Mouse (Mus musculus) CH12.LX (cell line): ENCODE results near the gene Cwc25.

Experiments
- CTCF ChIP-seq, 2 experiments: IDR thresholded peaks in 1 of 2; conservative IDR thresholded peaks in 1 of 2; 2 replicates each; pipeline ENCODE4 v1.5.1; 2011 to 2012; ENCODE audit warnings: low read depth in 2 of 2, low read length in 2 of 2, improper control_type of control experiment in 1 of 2, inconsistent platforms in 1 of 2, mild to moderate bottlenecking in 1 of 2, moderate library complexity in 1 of 2
- ELF1 ChIP-seq: IDR thresholded peaks from 2 replicates; pipeline ENCODE4 v1.6.1; 2014; ENCODE audit warnings: low read depth, mild to moderate bottlenecking, inconsistent platforms, low read length, improper control_type of control experiment
- EP300 ChIP-seq: IDR thresholded peaks from 2 replicates; pipeline ENCODE4 v1.6.1; 2011; ENCODE audit warnings: low read length, improper control_type of control experiment
- MAX ChIP-seq: IDR thresholded peaks from 2 replicates; pipeline ENCODE4 v1.6.1; 2011; ENCODE audit warnings: low read length, improper control_type of control experiment
- PAX5 ChIP-seq: IDR thresholded peaks from 2 replicates; pipeline ENCODE4 v1.6.1; 2012; ENCODE audit warnings: low read length, inconsistent platforms, mixed read lengths
- POLR2A ChIP-seq: IDR thresholded peaks from 2 replicates; pipeline ENCODE4 v1.6.1; 2011; ENCODE audit warnings: low read depth, mild to moderate bottlenecking, improper control_type of control experiment, low read length
- SIN3A ChIP-seq: IDR thresholded peaks from 2 replicates; pipeline ENCODE4 v1.6.1; 2012; ENCODE audit warnings: low read length, improper control_type of control experiment, inconsistent platforms
- USF1 ChIP-seq: IDR thresholded peaks from 2 replicates; pipeline ENCODE4 v1.6.1; 2014; ENCODE audit warnings: low read depth, mild to moderate bottlenecking, inconsistent platforms, low read length, improper control_type of control experiment

DNA sequence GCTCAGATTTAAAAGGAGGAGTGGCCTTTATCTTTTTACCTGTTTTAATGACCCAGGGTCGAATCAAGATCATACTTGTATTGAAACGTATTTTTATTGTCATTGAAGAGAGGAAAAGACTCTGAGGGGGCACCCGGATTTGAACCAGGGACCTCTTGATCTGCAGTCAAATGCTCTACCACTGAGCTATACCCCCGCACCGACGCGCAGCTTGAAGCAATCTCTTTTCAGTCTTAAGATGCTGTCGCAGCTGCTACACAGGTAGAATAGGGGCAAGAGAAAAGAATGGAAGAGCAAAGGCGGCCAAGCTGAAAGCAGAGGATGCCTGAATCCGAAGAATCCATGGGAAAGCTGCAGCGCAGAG lies 32.4 kb upstream of the Cwc25 start, which contains the start of gene Lasp1:
- TF ChIP-seq MAX: no peak
- no peak for TF ChIP-seq CTCF (conservative IDR thresholded peaks at IDR 0.05 in 1 of 2, IDR thresholded peaks at IDR 0.05 in 1 of 2; ENCODE audit: low read depth in 2 of 2, low read length in 2 of 2)
- TF ChIP-seq POLR2A: no peak
- TF ChIP-seq ELF1: peak; percentile 96
- TF ChIP-seq USF1: no peak
- no peak for TF ChIP-seq EP300
- TF ChIP-seq PAX5: no peak
- TF ChIP-seq SIN3A: no peak
